Mouse (Mus musculus) hematopoietic multipotent progenitor cell, adult 10-12 weeks (in vitro differentiated cells): ENCODE measurements around the gene Olfr270. TPM values are rescaled to one million over a fixed set of nuclear protein-coding genes. Genes with fewer than 3 reads are reported as not detected.

ENCODE experiments used
- polyA plus RNA-seq: library from polyadenylated mRNA; stranded (reverse); fragments of >175 nt; gene quantifications from 2 replicates; pipeline ENCODE4 v1.2.3, GENCODE M21; 2012; ENCODE audit warnings: low replicate concordance

Gene Olfr270
- not detected in 2 replicates for polyA plus RNA-seq

DNA sequence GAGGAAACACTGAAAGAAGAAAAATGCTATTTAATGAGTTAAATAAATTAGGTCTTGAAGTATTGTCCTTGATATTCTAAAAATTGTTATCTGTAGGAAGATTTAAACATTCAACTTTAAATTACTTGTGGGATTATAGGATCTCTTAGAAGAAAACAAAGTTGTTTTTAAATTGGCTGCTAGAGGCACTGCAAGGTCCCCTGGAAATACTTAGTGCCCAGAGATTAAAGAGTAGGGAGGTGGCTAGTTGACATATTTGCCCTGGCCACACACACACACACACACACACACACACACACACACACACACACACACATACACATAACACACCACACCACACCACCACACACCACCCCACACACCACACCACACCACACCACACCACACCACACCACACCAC lies at the start of gene Olfr270:
Olfr270 (plus strand) TSS at position 301 of the 400 bp plus-strand sequence.

DNA sequence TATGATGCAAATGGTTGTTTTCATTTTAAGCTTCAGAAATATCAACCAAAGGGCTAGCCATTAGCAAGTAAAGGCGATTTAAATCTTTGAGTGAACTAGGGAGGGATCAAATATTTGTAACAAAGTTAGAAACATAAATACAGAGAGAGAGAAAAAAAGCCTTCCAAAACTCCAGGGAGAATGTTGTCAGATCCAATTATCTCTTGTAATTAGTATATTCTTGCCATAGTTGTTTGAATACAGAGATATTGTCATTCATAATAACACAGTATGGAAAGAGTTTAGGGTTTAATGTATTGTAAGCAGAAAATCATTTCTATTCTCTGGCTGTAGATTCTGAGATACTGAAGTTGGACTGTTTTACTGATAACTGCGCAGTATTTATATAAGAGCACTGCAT lies 45.3 kb upstream of the Olfr270 start, which contains the start of gene Olfr272:
Olfr272 (minus strand) TSS at position 101 of the 400 bp plus-strand sequence.

DNA sequence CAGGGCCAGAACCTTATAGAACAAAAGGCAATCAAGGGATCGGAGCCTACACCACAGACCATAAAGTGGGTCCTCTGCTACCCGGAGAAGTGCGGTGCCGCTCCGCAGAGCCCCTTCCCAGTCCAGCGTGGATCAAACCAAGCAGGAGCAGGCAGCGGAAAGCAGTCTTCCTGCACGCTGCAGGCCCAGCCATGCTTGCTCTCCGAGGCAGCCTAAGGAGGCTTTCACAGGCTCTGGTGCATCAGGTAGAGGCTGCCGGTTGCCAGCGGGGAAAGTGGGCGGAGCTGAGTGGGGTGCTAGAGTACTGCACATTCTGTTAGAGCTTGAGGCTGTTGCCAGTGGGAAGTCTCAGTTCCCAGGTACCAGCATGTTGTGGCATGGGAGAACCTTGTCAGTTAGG lies 24.9 kb downstream of the Olfr270 start, which contains the start of gene Nipsnap3a:
Nipsnap3a (plus strand) TSS at position 25 of the 400 bp plus-strand sequence.

DNA sequence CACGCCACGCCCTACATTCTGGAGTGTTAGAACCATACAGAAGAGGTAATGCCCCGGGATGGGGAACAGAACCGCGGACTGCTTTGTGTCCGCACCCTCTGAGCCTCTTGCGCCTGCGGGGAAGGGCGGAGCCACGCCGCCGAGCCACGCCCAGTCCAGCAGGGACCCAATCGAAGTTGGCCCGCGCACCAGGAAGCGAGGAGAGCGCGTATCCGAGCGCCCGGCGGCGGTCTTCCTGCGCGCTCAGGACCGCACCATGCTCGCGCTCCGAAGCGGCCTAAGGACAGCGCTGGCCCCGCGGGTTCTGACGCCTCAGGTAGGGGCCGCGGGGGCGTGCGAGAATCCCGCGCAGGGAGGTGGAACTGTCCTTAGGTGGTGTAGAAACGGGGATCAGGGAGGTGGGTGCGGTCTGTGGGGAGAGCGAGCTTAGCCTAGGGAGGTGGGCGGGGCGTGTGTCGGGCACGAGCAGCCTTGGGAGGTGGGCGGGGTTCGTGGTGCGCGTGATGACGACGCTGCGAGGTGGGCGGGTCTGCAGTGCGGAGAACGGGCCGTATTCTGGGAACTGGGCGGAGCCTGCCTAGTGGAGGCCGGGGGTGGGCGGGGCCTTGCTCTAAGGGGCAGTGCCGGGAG lies 47.5 kb downstream of the Olfr270 start, which contains the start of gene Nipsnap3b:
Nipsnap3b (plus strand) TSS at position 149 of the 630 bp plus-strand sequence.

Other genes starting within 250 kb of the Olfr270 start
- not detected in 2 replicates for gene Olfr275, start 149.9 kb upstream of the Olfr270 start, polyA plus RNA-seq
- not detected in 2 replicates for gene Olfr273, start 105.3 kb upstream of the Olfr270 start, polyA plus RNA-seq
- not detected in 2 replicates for gene Olfr272, start 45.4 kb upstream of the Olfr270 start, polyA plus RNA-seq
- not detected in 2 replicates for gene Nipsnap3a, start 24.7 kb downstream of the Olfr270 start, polyA plus RNA-seq
- gene Nipsnap3b, start 47.3 kb downstream of the Olfr270 start, polyA plus RNA-seq: 41.0 and 49.2 TPM in 2 replicates
- gene Abca1, start 195.3 kb downstream of the Olfr270 start, polyA plus RNA-seq: 3.9 and 8.3 TPM in 2 replicates